Mouse (Mus musculus): ENCODE data around the gene Vmac.

The Vmac gene

DNA sequence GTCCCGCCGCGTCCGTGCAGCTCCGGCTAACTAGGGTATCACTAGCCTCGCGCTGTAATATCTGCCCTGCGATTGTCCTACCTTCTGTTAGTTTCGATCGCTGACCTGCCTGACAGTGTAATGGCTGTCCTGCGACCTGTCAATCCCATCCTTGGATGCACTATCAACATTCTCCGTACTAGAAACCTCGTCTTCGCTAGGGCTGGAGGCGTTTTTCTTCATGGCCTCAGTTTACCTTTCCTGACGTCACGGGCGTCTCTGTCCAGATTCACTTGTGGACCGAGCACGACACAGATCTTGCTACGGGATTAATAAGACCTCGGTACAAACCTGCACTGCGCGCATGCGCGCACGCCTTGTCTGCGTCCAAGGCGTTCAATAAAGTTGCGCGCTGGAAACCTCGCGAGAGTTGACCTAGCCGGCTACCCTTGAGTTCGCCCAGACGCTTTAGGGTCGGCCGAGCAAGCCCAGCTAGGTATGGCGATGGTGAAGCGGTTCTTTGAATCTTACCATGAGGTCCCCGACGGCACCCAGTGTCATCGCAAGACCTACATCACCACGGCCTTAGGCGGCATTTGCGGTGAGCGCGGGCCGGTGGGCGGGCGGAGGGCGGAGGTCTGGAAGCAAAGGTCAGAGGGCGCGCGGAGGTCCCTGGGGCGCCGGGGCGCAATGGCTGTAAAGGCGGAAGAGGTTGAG, at the start of gene Vmac, which contains the start of gene Ndufa11:
Gene Vmac, minus strand, starts transcription at position 660 of the 696 bp plus-strand sequence.
Gene Ndufa11, plus strand, starts transcription at position 405 of the 696 bp plus-strand sequence.
- peak; percentile 86 to 94 for DNase-seq (ENCODE audit: low spot score in 2 of 2)

GRCm38 (mm10) chr17:56766631-56767405, 49.0 kb upstream of the Vmac start:
- no peak for DNase-seq (ENCODE audit: low spot score in 2 of 2)

DNA sequence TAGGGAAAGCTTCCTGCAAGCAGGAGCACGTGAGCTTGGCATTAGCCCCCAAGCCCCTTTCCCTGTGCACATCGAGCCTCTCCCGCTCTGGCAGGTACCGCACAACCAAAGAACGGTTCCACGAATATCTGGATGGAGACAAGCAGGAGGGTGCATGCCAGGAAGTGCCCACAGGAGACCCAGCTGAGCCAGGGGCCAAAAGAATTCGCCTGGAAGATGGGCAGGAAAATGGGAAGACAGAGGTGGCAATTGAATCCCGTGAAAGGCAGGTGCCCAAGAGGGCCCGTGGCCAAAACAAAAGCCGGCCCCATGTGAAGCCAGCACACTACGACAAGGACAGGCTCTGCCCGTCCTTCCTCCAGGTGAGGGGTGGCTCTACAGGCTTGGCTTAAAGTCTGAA, 47.6 kb upstream of the Vmac start:
- no peak for DNase-seq (ENCODE audit: low spot score in 2 of 2)

DNA sequence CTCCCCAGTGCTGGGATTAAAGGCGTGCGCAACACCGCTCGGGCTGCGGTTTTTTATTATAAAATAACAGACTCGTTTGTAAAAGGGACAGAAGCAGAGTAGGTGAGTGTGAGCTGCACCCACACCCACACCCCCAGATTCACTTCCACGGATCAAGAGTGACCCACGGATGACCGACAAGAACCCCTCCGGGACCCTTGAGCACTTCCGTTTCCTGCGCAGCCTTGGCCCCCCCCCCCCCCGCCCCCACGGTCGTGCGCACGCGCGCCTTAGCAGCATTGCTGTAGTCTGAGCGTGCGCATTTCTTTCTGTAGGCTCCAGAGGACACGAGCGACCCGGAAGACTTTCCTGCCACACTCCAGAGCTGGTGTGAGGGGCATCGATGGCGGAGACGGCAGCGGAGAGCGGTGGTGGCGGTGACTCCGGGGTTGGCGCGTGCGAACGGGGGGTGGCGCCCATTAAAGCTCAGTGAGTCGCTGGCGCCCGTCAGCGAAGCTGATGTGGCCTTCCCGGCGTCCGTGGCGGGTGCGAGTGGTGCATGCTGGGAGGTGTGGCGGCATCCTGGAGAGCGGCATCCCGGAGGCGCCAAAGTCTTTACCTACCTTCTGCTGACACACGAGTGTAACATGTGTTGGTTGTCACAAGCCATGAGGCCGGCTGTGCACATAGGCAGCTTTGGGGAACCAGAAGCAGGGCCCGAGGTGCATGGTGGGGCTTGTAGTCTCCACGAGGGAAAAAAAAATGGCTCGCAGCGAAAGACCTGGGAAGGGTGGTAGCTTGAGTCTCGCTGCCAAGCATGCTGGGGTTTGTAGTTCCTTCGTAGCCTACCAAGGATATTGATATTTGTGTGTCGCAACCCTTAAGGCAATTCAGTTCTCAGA, 46.9 kb upstream of the Vmac start, which contains the start of gene Dus3l:
Gene Dus3l, plus strand, starts transcription at position 284 of the 881 bp plus-strand sequence.
- peak; percentile 89 to 91 for DNase-seq (ENCODE audit: low spot score in 2 of 2)

DNA sequence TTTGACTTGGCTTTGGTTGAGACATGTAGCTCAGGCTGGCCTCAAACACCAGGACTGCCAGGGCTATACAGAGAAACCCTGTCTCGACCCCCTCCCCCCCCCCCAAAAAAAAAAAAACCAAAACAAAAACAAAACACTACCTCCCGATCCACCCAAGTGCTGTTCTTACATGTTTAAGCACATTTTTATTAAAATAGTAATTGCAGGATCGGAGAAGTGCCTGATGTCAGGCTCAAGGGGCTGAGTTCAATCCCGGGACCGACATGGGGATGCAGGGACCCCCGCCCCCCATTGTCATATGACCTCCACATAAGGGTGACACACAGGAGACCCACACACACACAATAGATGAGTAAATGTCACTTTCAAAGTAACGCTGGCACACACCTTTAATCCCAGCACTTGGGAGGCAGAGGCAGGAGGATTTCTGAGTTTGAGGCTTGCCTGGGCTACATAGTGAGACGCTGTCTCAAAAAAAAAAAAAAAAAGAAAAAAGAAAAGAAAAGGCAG, 46.0 kb upstream of the Vmac start:
- DNase-seq (ENCODE audit: low spot score in 2 of 2), result no peak

GRCm38 (mm10) chr17:56762769-56763731, 45.2 kb upstream of the Vmac start:
- peak; percentile 51 to 62 for DNase-seq (ENCODE audit: low spot score in 2 of 2)

GRCm38 (mm10) chr17:56761991-56762410, 44.2 kb upstream of the Vmac start:
- DNase-seq (ENCODE audit: low spot score in 2 of 2), result peak; percentile 82 to 83

DNA sequence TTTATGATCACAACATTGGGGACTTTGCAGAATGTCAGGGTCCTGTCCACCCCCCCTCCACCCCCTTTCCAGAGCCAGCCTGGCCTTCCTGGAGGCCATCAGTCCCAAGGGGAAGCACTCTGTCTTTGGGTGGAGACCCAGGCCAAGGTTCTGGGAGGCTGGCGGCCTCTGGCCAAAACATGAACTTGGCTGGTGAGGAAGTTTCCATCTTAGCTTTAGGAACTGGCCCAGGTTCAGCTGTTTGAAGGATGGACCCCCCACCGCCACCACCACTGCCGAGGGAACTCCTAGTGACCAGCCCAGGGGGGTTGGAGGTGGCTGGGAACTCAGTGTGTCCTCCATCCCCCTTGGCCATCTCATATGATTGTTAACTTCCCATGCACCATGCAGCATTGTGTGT, 43.3 kb upstream of the Vmac start:
- no peak for DNase-seq (ENCODE audit: low spot score in 2 of 2)

- DNase-seq (ENCODE audit: low spot score in 2 of 2), result no peak
These were observed 41.4 kb upstream of the Vmac start for GRCm38 (mm10) chr17:56759261-56759660.

GRCm38 (mm10) chr17:56758132-56758531, 40.3 kb upstream of the Vmac start:
- peak in 1 of 2 experiments; percentile 54 for DNase-seq (ENCODE audit: low spot score in 2 of 2)

DNA sequence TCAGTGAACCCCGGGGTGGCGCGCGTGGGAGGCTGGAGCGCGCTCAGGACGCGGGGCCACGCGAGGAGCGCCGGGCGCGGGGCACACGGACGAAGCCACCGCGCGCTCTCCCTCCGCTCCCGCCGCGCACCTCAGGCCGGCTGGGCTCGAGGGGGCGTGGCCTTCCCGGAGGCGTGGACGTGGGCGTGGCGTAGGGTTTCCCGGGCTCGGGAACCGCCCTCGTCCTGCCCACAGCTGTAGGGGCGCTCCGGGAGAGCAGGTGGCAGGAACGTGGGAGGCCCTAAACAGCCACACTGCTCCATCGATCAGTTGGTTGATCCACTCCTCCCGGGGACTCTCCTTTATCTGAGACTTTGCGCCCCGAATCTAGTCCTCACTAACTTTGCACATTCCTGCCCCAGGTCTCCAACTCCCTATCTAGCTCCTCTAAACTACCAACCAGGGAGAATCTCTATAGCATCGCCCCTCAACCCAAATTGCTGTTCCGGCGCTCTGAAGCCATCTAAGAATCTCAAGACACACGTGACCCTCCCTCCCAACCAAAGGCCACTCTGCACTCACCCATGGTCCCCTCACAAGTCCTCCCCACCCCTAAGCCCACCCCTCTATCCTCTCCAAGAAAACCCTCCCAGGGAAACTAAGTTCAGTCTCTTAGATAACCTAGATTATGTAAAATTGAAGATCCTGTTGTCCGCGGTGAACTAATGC, 39.7 kb upstream of the Vmac start, which contains the start of gene Nrtn:
Gene Nrtn, minus strand, starts transcription at position 115 of the 708 bp plus-strand sequence.
- DNase-seq (ENCODE audit: low spot score in 2 of 2), result peak; percentile 64 to 73

DNA sequence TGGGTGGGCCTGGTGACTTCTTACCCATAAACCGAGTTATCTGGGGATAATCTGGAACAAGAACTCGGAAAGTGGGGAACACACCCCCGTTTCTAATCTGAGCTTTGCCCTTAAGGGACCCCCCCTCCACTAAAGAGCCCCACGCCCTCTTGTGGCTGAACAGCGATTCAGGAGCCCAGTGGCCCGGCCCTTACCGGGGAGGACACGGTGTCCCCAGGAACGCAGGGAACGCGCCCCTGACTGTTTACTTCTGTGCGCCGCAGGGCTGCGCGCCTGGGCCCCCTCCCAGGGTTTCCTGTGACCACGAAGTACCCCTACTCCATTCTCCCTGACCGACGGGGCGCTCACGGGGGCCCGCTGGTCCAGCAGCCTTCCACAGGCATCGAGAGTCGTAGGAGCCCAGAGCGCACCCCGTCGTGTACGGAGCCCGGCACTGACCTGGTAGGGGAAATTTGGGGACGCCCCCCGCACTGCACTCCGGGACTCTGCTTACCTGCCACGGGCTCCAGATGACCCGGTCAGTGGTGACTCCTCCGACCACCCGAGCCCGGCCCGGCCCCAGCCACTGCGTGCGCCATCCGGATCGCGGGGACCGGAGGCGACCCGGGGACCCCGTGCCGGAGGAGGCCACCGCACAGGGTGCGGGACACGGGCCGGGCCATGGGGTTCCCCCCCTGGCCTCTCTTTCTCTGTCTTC, 39.0 kb upstream of the Vmac start:
- no peak for DNase-seq (ENCODE audit: low spot score in 2 of 2)

- DNase-seq (ENCODE audit: low spot score in 2 of 2), result no peak
These were observed 36.7 kb upstream of the Vmac start for GRCm38 (mm10) chr17:56754271-56755185.

- no peak for DNase-seq (ENCODE audit: low spot score in 2 of 2)
These were observed 35.6 kb upstream of the Vmac start for GRCm38 (mm10) chr17:56753452-56753851.

DNA sequence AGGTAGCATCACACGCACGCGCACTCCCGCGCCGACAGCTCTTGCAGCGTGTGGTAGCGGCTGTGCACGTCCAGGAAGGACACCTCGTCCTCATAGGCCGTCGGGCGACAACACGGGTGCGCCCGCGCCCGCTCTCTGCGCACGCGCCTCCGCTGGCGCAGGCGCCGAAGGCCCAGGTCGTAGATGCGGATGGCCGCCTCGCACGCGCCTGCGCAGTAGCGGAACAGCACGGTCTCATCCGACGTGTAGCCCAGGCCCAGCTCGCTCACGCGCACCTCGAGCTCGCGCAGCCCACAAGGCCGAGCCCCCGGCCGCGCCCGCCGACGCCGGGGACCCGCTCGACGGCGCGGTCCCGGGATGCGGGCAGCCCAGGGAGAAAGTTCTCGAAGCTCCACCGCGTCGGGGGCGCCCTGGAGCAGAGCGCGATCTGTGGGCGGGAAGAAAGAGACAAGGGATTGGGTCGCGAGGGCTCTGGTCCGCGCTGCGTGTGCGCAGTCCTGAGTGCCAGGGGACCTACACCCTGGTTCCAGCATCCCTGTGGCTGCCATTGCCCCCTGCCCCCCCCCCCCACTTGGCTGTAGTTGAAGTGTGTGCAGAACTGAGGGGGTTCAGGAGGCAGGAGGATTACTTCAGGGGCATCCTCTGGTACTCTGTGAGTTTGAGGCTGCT, 33.7 kb upstream of the Vmac start:
- no peak for DNase-seq (ENCODE audit: low spot score in 2 of 2)

- no peak for DNase-seq (ENCODE audit: low spot score in 2 of 2)
These were observed 26.4 kb upstream of the Vmac start for GRCm38 (mm10) chr17:56744173-56744572.

DNA sequence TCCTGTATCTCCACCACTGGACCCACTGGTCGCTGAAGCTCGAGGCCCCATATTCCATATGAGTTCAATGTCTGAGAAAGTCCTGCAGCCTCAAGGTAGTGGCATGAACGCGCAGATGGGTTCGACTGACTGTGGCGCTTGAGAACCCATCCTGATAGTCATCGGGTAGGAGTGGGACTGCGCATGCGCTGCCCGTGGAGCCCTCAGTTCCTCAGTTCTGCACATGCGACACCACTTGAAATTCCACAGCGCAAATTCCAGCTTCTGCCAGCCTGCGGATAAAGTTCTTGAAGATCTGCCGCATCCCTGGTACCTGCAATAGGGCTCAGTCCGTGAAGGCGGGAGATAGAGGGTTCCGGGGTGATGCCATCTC, 23.0 kb upstream of the Vmac start:
- DNase-seq (ENCODE audit: low spot score in 2 of 2), result no peak
